Comparison of ENCODE assay signal across 24 mouse cellular contexts in genomic region chr2:61555825-61556224, GRCm38 (mm10). TPM values are rescaled to one million over a fixed set of nuclear protein-coding genes. Genes with fewer than 3 reads are reported as not detected.
DNase-seq lines count a peak whose midpoint lies in the region; ATAC-seq and TF ChIP-seq lines count a peak whose summit lies in the region.
"Had no signal": no experiment of that assay in that cellular context is flagged by ENCODE, and none has a peak within 500 bp of the region (broad histone marks: within the 10 kb centered on the region; RNA-seq: fewer than 3 reads in every experiment).

No protein-coding gene starts in this region.

- no peak for DNase-seq in hindbrain, embryonic 14.5 days (ENCODE audit: low spot score)
- DNase-seq in Muller cell, postnatal 12 days (ENCODE audit: inconsistent ontology term), result peak; percentile 58
- peak; percentile 36 for DNase-seq in brain, embryonic 14.5 days (ENCODE audit: low read depth)
- no peak for DNase-seq in left cerebral cortex, adult 8-10 months (ENCODE audit: low spot score in 2 of 2)
- DNase-seq: adrenal gland, postnatal 10 days; B cell, adult 2 months; cerebellum, adult 11 months; cerebellum, adult 9-10 months; cerebellum, postnatal 36 days; heart, postnatal 14 days; kidney, adult 8-10 months; kidney, postnatal 4 days; left cerebral cortex, postnatal 4 days; liver, postnatal 0 days; right cerebral cortex, adult 18-20 months; right cerebral cortex, postnatal 4 days had no signal

- H3K27me3 ChIP-seq in hindbrain, embryonic 14.5 days (ENCODE audit: control insufficient read depth, insufficient read depth, low read length), result no peaks in the 10 kb centered on the region
- no peaks in the 10 kb centered on the region for H3K27me3 ChIP-seq in hindbrain, embryonic 12.5 days
- H3K27me3 ChIP-seq in neural tube, embryonic 15.5 days (replicated peaks), result no peaks in the 10 kb centered on the region
- H3K27me3 ChIP-seq: embryonic facial prominence, embryonic 12.5 days; forebrain, embryonic 13.5 days; liver, embryonic 12.5 days; midbrain, embryonic 12.5 days had no signal

- peak overlapping the region; percentile 18 for H3K4me2 ChIP-seq in hindbrain, embryonic 14.5 days (replicated peaks)
- H3K4me2 ChIP-seq in hindbrain, embryonic 12.5 days (replicated peaks), result no peak overlapping the region
- peak overlapping the region; percentile 40; the same call in 1 of the 2 replicates for H3K4me2 ChIP-seq in neural tube, embryonic 15.5 days
- H3K4me2 ChIP-seq: embryonic facial prominence, embryonic 12.5 days; forebrain, embryonic 13.5 days; liver, embryonic 12.5 days; midbrain, embryonic 12.5 days had no signal

- TF ChIP-seq CTCF in brain, embryonic 14.5 days (IDR thresholded peaks at IDR 0.05; ENCODE audit: borderline replicate concordance, extremely low read depth, insufficient read depth, insufficient read length), result no peak

- H3K27ac ChIP-seq in hindbrain, embryonic 14.5 days, result no peak overlapping the region
- H3K27ac ChIP-seq in hindbrain, embryonic 12.5 days, result no peak overlapping the region
- peak overlapping the region; percentile 56 for H3K27ac ChIP-seq in neural tube, embryonic 15.5 days (replicated peaks)
- H3K27ac ChIP-seq: embryonic facial prominence, embryonic 12.5 days; forebrain, embryonic 13.5 days; kidney, postnatal 0 days; liver, embryonic 12.5 days; midbrain, embryonic 12.5 days had no signal

- H3K36me3 ChIP-seq in hindbrain, embryonic 14.5 days (replicated peaks; ENCODE audit: control insufficient read depth, insufficient read depth), result no peaks in the 10 kb centered on the region
- H3K36me3 ChIP-seq in hindbrain, embryonic 12.5 days, result no peaks in the 10 kb centered on the region
- no peaks in the 10 kb centered on the region for H3K36me3 ChIP-seq in neural tube, embryonic 15.5 days
- H3K36me3 ChIP-seq: embryonic facial prominence, embryonic 12.5 days; liver, embryonic 12.5 days; midbrain, embryonic 12.5 days had no signal

- TF ChIP-seq POLR2A in brain, embryonic 14.5 days (IDR thresholded peaks at IDR 0.05; ENCODE audit: borderline replicate concordance, extremely low read depth, insufficient read depth, insufficient read length, poor library complexity, severe bottlenecking), result no peak

- peak; percentile 17; the same call in 1 of the 2 replicates for ATAC-seq in hindbrain, embryonic 14.5 days (ENCODE audit: low FRiP score)
- ATAC-seq in hindbrain, embryonic 12.5 days (ENCODE audit: low FRiP score), result no peak
- ATAC-seq in neural tube, embryonic 15.5 days (ENCODE audit: low FRiP score), result no peak
- ATAC-seq: intestine, embryonic 16.5 days; liver, embryonic 12.5 days; liver, postnatal 0 days had no signal

- no peak overlapping the region for H3K4me3 ChIP-seq in hindbrain, embryonic 14.5 days (replicated peaks; ENCODE audit: low read length)
- H3K4me3 ChIP-seq in hindbrain, embryonic 12.5 days, result no peak overlapping the region
- H3K4me3 ChIP-seq in neural tube, embryonic 15.5 days (replicated peaks), result no peak overlapping the region
- H3K4me3 ChIP-seq: embryonic facial prominence, embryonic 12.5 days; forebrain, embryonic 13.5 days; liver, embryonic 12.5 days; midbrain, embryonic 12.5 days had no signal

- no peak overlapping the region for H3K9ac ChIP-seq in hindbrain, embryonic 14.5 days
- H3K9ac ChIP-seq in hindbrain, embryonic 12.5 days, result no peak overlapping the region
- H3K9ac ChIP-seq in neural tube, embryonic 15.5 days (replicated peaks), result no peak overlapping the region
- H3K9ac ChIP-seq: embryonic facial prominence, embryonic 12.5 days; forebrain, embryonic 13.5 days; liver, embryonic 12.5 days; liver, postnatal 0 days; midbrain, embryonic 12.5 days had no signal

- H3K4me1 ChIP-seq in hindbrain, embryonic 14.5 days (replicated peaks; ENCODE audit: control insufficient read depth, insufficient read depth, low read length), result 0 out of 2 replicates have a peak, but pooled peaks cover 7% of the 10 kb centered on the region
- H3K4me1 ChIP-seq in hindbrain, embryonic 12.5 days, result peaks cover 5% of the 10 kb centered on the region; the same call in 1 of the 2 replicates
- H3K4me1 ChIP-seq in neural tube, embryonic 15.5 days, result peaks cover 10% of the 10 kb centered on the region
- H3K4me1 ChIP-seq: embryonic facial prominence, embryonic 12.5 days; liver, embryonic 12.5 days had no signal

- 37% methylated on average over 2 of the region's 2 CpGs for WGBS in hindbrain, embryonic 14.5 days
- WGBS in hindbrain, embryonic 12.5 days, result 48% methylated on average over 2 of the region's 2 CpGs
- WGBS in neural tube, embryonic 15.5 days, result 52% methylated on average over 2 of the region's 2 CpGs

- no peaks in the 10 kb centered on the region for H3K9me3 ChIP-seq in hindbrain, embryonic 14.5 days (ENCODE audit: control insufficient read depth, low read length)
- no peaks in the 10 kb centered on the region for H3K9me3 ChIP-seq in hindbrain, embryonic 12.5 days (replicated peaks)
- no peaks in the 10 kb centered on the region for H3K9me3 ChIP-seq in neural tube, embryonic 15.5 days (replicated peaks)
- H3K9me3 ChIP-seq: embryonic facial prominence, embryonic 12.5 days; forebrain, embryonic 13.5 days; liver, embryonic 12.5 days; midbrain, embryonic 12.5 days had no signal

RNA-seq across cellular contexts. Expression of gene Tank, which starts 22.6 kb away (rescaled TPM):
- polyA plus RNA-seq in hindbrain, embryonic 14.5 days (2014; fragmentation: Nextera tagmentation; extraction: Ambion mirVana), result 28.4 and 31.4 TPM in 2 replicates
- polyA plus RNA-seq in hindbrain, embryonic 12.5 days (2016; fragmentation: Nextera tagmentation; extraction: Ambion mirVana), result 26.0 and 28.1 TPM in 2 replicates
- polyA plus RNA-seq in brain, embryonic 14.5 days (2012; rRNA removed), result 20.5 and 22.0 TPM in 2 replicates
- polyA plus RNA-seq in neural tube, embryonic 15.5 days (2015; fragmentation: Nextera tagmentation; extraction: Ambion mirVana), result 25.2 and 26.1 TPM in 2 replicates
- 10 to 100 TPM; 26.7 to 35.8 (median 29.9) TPM for total RNA-seq in left cerebral cortex, adult 8-10 months (2022)

Comparison
In these comparisons a context has a peak if more than half of its experiments do, and no peak if none do; other contexts are left out.
1. DNase-seq: peak in Muller cell, postnatal 12 days (single experiment) and brain, embryonic 14.5 days (single experiment); none in hindbrain, embryonic 14.5 days (single experiment) and left cerebral cortex, adult 8-10 months (0 of 2).